Mouse (Mus musculus) heart, embryonic 12.5 days (tissue): Measurements from ENCODE around the gene Tnn. TPM values are rescaled to one million over a fixed set of nuclear protein-coding genes. Genes with fewer than 3 reads are reported as not detected.

Source experiments
- ATAC-seq: fragments of 200-750 bp; cut with Nextera tagmentation; 2 replicates; pipeline ENCODE4 v1.8.0; 2017; ENCODE audit warnings: moderate TSS enrichment, moderate library complexity; ENCODE audit not compliant: insufficient number of reproducible peaks, low FRiP score
- H3K27ac ChIP-seq: fragments of 300-500 bp; sonication (generic); 2 replicates; pipeline ENCODE4 v1.5.1; 2016; ENCODE audit warnings: mild to moderate bottlenecking, moderate library complexity; ENCODE audit not compliant: poor library complexity, severe bottlenecking
- H3K27me3 ChIP-seq: fragments of 300-500 bp; sonication (generic); replicated peaks from 2 replicates; pipeline ENCODE4 v1.6.1; 2016; ENCODE audit warnings: mild to moderate bottlenecking, moderate library complexity
- H3K36me3 ChIP-seq: fragments of 300-500 bp; sonication (generic); 2 replicates; pipeline ENCODE4 v1.6.1; 2016; ENCODE audit warnings: mild to moderate bottlenecking, moderate library complexity
- H3K4me1 ChIP-seq: fragments of 300-500 bp; sonication (generic); replicated peaks from 2 replicates; pipeline ENCODE4 v1.6.1; 2016; ENCODE audit warnings: mild to moderate bottlenecking
- H3K4me2 ChIP-seq: fragments of 300-500 bp; sonication (generic); 2 replicates; pipeline ENCODE4 v1.6.1; 2016; ENCODE audit warnings: mild to moderate bottlenecking, moderate library complexity
- H3K4me3 ChIP-seq: fragments of 300-500 bp; sonication (generic); 2 replicates; pipeline ENCODE4 v1.5.1; 2016; ENCODE audit warnings: mild to moderate bottlenecking
- H3K9ac ChIP-seq: fragments of 300-500 bp; sonication (generic); 2 replicates; pipeline ENCODE4 v1.6.1; 2016; ENCODE audit warnings: mild to moderate bottlenecking, moderate library complexity
- H3K9me3 ChIP-seq: fragments of 300-500 bp; sonication (generic); replicated peaks from 2 replicates; pipeline ENCODE4 v1.6.1; 2016; ENCODE audit warnings: mild to moderate bottlenecking, moderate library complexity
- WGBS: fragments of 180-500 bp; shearing (Covaris S2); methylation state at CpG from one replicate; pipeline ENCODE4 v1.1.7; 2016; 5-methylcytosine and 5-hydroxymethylcytosine counted together
- polyA plus RNA-seq: library from polyadenylated mRNA; unstranded; fragments of >200 nt; fragmentation: Nextera tagmentation; extraction: Ambion mirVana; gene quantifications from 2 replicates; pipeline ENCODE4 v1.2.1, GENCODE M21; 2016

Gene Tnn
- polyA plus RNA-seq, 1 experiment from 2014 or later, result not detected

DNA sequence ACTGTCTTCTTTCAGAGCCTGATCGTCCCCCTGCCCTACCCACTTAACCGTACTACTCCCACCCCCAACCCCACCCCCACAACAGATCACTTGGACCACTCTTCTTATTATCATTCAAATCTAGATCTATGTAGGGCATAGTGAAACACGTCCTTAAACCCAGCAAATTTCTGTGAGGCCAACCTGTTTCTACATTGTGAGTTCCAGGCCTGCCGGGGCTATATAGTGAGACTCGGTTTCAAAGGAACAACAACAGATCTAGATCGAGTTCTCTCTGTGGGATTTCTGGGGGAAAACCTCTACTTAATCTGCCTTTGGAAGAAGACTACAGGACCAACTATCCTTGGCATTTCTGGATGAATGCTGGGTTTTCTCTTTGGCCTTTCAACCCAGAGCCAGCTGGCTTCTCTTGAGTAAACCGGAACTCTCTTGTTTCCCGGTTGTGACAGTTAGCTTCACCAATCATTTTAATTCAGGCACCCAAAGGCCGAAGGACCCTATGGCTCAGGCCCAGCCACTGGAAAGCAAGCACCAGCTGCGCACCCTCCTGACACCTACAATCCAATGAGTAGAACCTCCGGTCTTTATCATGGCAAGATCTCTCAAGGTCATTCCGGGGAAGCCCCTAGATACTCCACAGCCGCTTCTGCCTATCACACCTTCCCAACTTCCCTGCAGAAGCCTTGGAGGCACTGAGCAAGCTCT, 110.0 kb downstream of the Tnn start:
- peak overlapping the region; percentile 70; the same call in 1 of the 2 replicates for H3K9ac ChIP-seq
- H3K9me3 ChIP-seq, result no peaks in the 10 kb centered on the region
- peak overlapping the region; percentile 61 for H3K4me3 ChIP-seq
- WGBS, result 78% methylated on average over 13 of the region's 13 CpGs
- H3K27ac ChIP-seq, result no peak overlapping the region
- H3K4me1 ChIP-seq, result peaks cover 23% of the 10 kb centered on the region
- H3K4me2 ChIP-seq, result peak overlapping the region; percentile 93
- no peak for ATAC-seq
- no peaks in the 10 kb centered on the region for H3K36me3 ChIP-seq
- no peaks in the 10 kb centered on the region for H3K27me3 ChIP-seq

DNA sequence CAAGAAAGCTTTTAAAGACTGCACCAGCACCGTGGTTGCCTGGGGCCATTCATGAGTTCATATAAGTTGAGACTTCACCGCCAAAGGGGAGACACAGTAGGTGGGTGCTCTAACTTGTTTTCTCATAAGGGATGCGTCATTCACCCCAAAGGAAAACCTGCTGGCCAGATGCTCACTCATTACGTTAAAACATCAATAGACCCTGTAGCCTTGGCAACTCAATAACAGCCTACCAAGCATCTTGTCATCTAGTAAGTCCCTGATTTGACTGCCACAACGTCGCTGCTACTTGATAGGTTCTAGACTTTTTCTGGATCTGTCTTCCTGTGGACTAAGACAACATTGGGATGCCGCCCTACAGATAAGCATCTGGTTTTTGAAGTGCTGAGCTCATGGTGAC, 111.0 kb downstream of the Tnn start:
- 76% methylated on average over 7 of the region's 7 CpGs for WGBS
- Histone ChIP-seq H3K9me3 (no peaks in the 10 kb centered on the region), H3K36me3 (no peaks in the 10 kb centered on the region), H3K4me1 (peaks cover 22% of the 10 kb centered on the region), H3K27me3 (no peaks in the 10 kb centered on the region), H3K27ac (no peak overlapping the region), H3K9ac (no peak overlapping the region), H3K4me3 (no peak overlapping the region), H3K4me2 (no peak overlapping the region)
- ATAC-seq, result no peak

DNA sequence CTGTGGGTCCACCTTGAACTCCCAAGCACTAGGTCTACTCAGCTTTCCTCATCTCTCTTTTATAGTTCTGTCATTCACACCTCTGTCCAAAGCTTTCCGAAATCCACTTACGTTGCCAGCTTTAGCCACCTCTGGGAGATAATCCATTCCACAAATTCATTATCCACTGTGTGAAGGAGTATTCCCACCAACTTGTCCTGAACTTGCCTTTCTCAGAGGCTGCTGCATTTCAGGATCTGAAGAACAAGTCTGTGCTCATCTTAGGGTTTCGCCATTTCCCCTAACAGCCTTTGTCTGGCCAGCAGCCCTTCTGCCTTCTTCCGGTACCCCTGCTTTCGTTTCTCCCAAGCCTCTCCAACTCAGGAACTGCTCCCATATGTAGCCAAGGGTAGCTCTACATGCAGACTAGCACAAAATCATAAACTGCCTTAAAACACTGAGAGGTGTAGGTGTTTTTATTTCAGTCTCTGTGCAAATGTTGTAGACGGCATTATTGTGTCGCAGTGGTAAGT, 112.1 kb downstream of the Tnn start:
- 89% methylated on average over 7 of the region's 7 CpGs for WGBS
- Histone ChIP-seq H3K9me3 (no peaks in the 10 kb centered on the region), H3K27ac (no peak overlapping the region), H3K36me3 (no peaks in the 10 kb centered on the region), H3K27me3 (no peaks in the 10 kb centered on the region), H3K4me2 (no peak overlapping the region), H3K4me3 (no peak overlapping the region), H3K9ac (no peak overlapping the region), H3K4me1 (peaks cover 23% of the 10 kb centered on the region)
- no peak for ATAC-seq

DNA sequence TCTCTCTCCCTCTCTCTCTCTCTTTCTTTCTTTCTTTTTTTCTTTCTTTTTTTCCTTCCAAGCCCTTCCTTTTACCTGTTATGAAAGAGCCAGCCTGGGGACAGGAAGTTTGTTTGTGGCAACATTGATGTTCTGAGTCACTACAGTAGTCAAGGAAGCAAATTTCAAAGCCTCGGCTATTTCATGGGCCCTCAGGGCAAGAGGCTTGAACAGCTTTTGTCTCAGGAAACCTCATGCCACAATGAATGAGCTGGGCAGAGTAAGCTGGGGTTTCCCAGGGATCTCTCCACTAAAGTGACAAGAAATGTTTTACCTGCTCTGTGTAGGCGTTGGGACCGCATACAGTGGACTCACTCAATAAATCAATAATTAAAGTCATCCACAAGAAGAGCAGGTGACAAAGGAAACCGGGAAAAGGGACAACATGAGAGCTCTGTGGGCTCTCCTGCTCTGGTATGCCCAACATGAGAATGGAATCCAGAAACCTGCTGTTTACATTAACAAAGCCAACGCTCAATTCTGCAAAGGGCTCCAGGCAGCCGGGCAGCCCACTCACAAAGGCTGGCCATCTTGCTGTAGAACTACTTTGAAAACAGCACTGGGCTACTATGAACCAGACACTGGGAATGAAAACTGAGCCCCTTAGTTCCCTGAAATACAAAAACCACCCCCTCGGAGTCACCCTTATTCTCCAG, 113.3 kb downstream of the Tnn start:
- H3K27ac ChIP-seq, result no peak overlapping the region
- no peak overlapping the region for H3K4me2 ChIP-seq
- H3K36me3 ChIP-seq, result no peaks in the 10 kb centered on the region
- no peak for ATAC-seq
- no peaks in the 10 kb centered on the region for H3K27me3 ChIP-seq
- H3K4me1 ChIP-seq, result peaks cover 23% of the 10 kb centered on the region
- H3K9me3 ChIP-seq, result no peaks in the 10 kb centered on the region
- no peak overlapping the region for H3K4me3 ChIP-seq
- WGBS, result 73% methylated on average over 7 of the region's 7 CpGs
- H3K9ac ChIP-seq, result no peak overlapping the region

DNA sequence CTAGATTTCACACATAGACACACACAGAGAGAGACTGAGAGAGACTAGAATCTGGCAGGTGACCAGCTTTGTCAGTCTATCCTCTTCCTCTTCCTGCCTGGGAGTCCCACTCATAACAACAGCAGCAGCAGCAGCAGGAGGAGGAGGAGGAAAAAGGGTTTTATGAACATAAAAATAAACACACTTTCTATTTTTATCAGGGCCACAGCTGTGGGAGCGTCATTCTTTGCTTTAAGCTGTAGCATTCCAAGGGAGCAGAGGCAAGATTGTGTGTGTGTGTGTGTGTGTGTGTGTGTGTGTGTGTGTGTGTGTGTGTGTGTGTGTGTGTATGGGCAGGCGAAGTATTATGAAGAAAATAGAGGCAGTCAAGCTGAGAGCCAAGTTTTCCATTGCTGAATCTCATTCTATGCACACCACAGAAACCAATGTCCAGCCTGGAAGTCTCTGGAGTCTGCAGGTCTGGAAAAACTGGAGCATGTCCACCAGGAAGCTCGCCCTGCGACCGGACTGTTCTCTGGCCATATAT, 116.3 kb downstream of the Tnn start:
- no peaks in the 10 kb centered on the region for H3K9me3 ChIP-seq
- WGBS, result 64% methylated on average over 5 of the region's 5 CpGs
- ATAC-seq, result peak; percentile 48; the same call in 1 of the 2 replicates
- no peak overlapping the region for H3K4me3 ChIP-seq
- H3K9ac ChIP-seq, result no peak overlapping the region
- H3K4me2 ChIP-seq, result no peak overlapping the region
- peak overlapping the region; percentile 10; the same call in 1 of the 2 replicates for H3K27ac ChIP-seq
- no peaks in the 10 kb centered on the region for H3K36me3 ChIP-seq
- H3K4me1 ChIP-seq, result peaks cover 16% of the 10 kb centered on the region
- H3K27me3 ChIP-seq, result no peaks in the 10 kb centered on the region

DNA sequence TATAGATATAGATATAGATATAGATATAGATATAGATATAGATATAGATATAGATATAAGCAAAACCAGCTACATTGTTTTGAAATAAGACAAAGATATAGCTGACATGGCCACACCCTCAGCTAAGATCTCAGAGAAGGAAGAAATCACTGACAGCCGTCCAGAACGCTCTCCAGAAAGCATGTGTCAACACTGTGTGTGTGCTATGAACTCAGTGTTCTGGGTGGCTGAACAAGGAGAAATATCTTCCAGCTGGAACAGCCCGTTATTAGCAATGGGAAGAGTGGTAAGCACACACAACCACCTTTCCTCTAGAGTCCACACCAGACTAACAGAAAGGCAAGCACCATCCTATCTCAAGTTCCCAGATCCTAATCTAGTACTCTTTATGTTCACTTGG, 117.8 kb downstream of the Tnn start:
- Histone ChIP-seq H3K9me3 (no peaks in the 10 kb centered on the region), H3K4me3 (no peak overlapping the region), H3K9ac (no peak overlapping the region), H3K27me3 (no peaks in the 10 kb centered on the region), H3K4me1 (peaks cover 16% of the 10 kb centered on the region), H3K36me3 (no peaks in the 10 kb centered on the region), H3K27ac (no peak overlapping the region), H3K4me2 (no peak overlapping the region)
- WGBS, result 40% methylated on average over 3 of the region's 3 CpGs
- ATAC-seq, result no peak

Other genes starting within 250 kb of the Tnn start
- 7.4 and 9.6 TPM in 2 replicates for gene 4930523C07Rik, start 109.2 kb downstream of the Tnn start, polyA plus RNA-seq
- gene Mrps14, start 41.6 kb upstream of the Tnn start, polyA plus RNA-seq, result 184 and 185 TPM in 2 replicates
- 175 and 181 TPM in 2 replicates for gene Cacybp, start 59.3 kb upstream of the Tnn start, polyA plus RNA-seq